Mouse (Mus musculus) CH12.LX (cell line): ENCODE measurements at regions not wholly inside any gene's neighbourhood (a gene's known extent, or its start where the extent isn't known, plus 50 kb on each side); places are given as distances from the start of the nearest gene placed in this dataset.

Experiments used
- DNase-seq: peaks from one replicate; pipeline ENCODE4 v3.0.0-alpha.2; 2013; ENCODE audit errors: extremely low read depth
- H3K27ac ChIP-seq: 2 replicates; pipeline ENCODE4 v1.5.1; 2012; ENCODE audit warnings: low read depth, mild to moderate bottlenecking, control low read depth, moderate library complexity; ENCODE audit not compliant: insufficient read depth
- H3K27me3 ChIP-seq: replicated peaks from 2 replicates; pipeline ENCODE3; 2012; ENCODE audit warnings: inconsistent platforms
- H3K36me3 ChIP-seq, 2 experiments: replicated peaks in 1 of 2; 2 replicates each; pipeline versions ENCODE3 to v1.6.1; 2012; ENCODE audit warnings: inconsistent platforms in 1 of 2, low read length in 1 of 2, mild to moderate bottlenecking in 1 of 2, mixed read lengths in 1 of 2, moderate library complexity in 1 of 2; ENCODE audit not compliant: control insufficient read depth in 1 of 2, insufficient read depth in 1 of 2
- H3K4me1 ChIP-seq, 2 experiments: 2 replicates each; pipeline ENCODE4 v1.6.1; 2012; ENCODE audit warnings: inconsistent platforms in 1 of 2, moderate library complexity in 1 of 2; ENCODE audit not compliant: insufficient read depth in 2 of 2, control insufficient read depth in 1 of 2
- H3K4me2 ChIP-seq: 2 replicates; pipeline ENCODE4 v1.6.1; 2012; ENCODE audit warnings: low read depth, mild to moderate bottlenecking, control low read depth; ENCODE audit not compliant: poor library complexity, insufficient read depth, severe bottlenecking
- H3K4me3 ChIP-seq, 3 experiments: fragments of 150-350 bp in 1 of 3; sonication (generic) in 1 of 3; replicated peaks in 1 of 3; 2 replicates each; pipeline versions ENCODE3 to v1.5.1; 2011 to 2012; ENCODE audit warnings: low read depth in 2 of 3, low read length in 2 of 3, mild to moderate bottlenecking in 2 of 3, moderate library complexity in 2 of 3, control low read depth in 1 of 3, improper control_type of control experiment in 1 of 3, inconsistent platforms in 1 of 3, mixed read lengths in 1 of 3; ENCODE audit not compliant: poor library complexity in 1 of 3
- H3K79me2 ChIP-seq: replicated peaks from 2 replicates; pipeline ENCODE4 v1.6.1; 2012; ENCODE audit warnings: mild to moderate bottlenecking, moderate library complexity; ENCODE audit not compliant: control insufficient read depth, poor library complexity, insufficient read depth, severe bottlenecking; ENCODE audit errors: extremely low read depth
- H3K9ac ChIP-seq: 2 replicates; pipeline ENCODE4 v1.6.1; 2012; ENCODE audit warnings: low read depth, mild to moderate bottlenecking, control low read depth, moderate library complexity; ENCODE audit not compliant: insufficient read depth
- H3K9me3 ChIP-seq: replicated peaks from 2 replicates; pipeline ENCODE3; 2012; ENCODE audit warnings: low read length, inconsistent platforms, mixed read lengths
- BHLHE40 ChIP-seq: IDR thresholded peaks from 2 replicates; pipeline ENCODE4 v1.6.1; 2011; ENCODE audit warnings: mild to moderate bottlenecking, low read depth, low read length, improper control_type of control experiment
- CHD1 ChIP-seq: IDR thresholded peaks from 2 replicates; pipeline ENCODE4 v1.6.1; 2012; ENCODE audit warnings: low read depth, low read length, improper control_type of control experiment, inconsistent platforms
- CHD2 ChIP-seq: IDR thresholded peaks from 2 replicates; pipeline ENCODE4 v1.6.1; 2011; ENCODE audit warnings: low read length, improper control_type of control experiment
- EP300 ChIP-seq: IDR thresholded peaks from 2 replicates; pipeline ENCODE4 v1.6.1; 2011; ENCODE audit warnings: low read length, improper control_type of control experiment
- JUN ChIP-seq: IDR thresholded peaks from 2 replicates; pipeline ENCODE4 v1.6.1; 2011; ENCODE audit warnings: low read depth, mild to moderate bottlenecking, low read length, improper control_type of control experiment, moderate library complexity; ENCODE audit not compliant: insufficient read depth
- JUND ChIP-seq: conservative IDR thresholded peaks from 2 replicates; pipeline ENCODE4 v1.6.1; 2011; ENCODE audit warnings: low read depth, low read length, improper control_type of control experiment
- KAT2A ChIP-seq: IDR thresholded peaks from 2 replicates; pipeline ENCODE4 v1.6.1; 2012; ENCODE audit warnings: low read length, improper control_type of control experiment, inconsistent platforms; ENCODE audit not compliant: insufficient replicate concordance
- MAZ ChIP-seq: IDR thresholded peaks from 2 replicates; pipeline ENCODE4 v1.6.1; 2012; ENCODE audit warnings: low read depth, mild to moderate bottlenecking, inconsistent platforms, low read length, improper control_type of control experiment, moderate library complexity
- NRF1 ChIP-seq: IDR thresholded peaks from 2 replicates; pipeline ENCODE4 v1.6.1; 2014; ENCODE audit warnings: low read depth, mild to moderate bottlenecking, inconsistent platforms, low read length, improper control_type of control experiment, moderate library complexity
- PAX5 ChIP-seq: IDR thresholded peaks from 2 replicates; pipeline ENCODE4 v1.6.1; 2012; ENCODE audit warnings: low read length, inconsistent platforms, mixed read lengths
- POLR2A ChIP-seq: IDR thresholded peaks from 2 replicates; pipeline ENCODE4 v1.6.1; 2011; ENCODE audit warnings: low read depth, mild to moderate bottlenecking, improper control_type of control experiment, low read length
- POLR2AphosphoS2 ChIP-seq: IDR thresholded peaks from 2 replicates; pipeline ENCODE4 v1.6.1; 2011; ENCODE audit warnings: low read depth, low read length, improper control_type of control experiment
- RAD21 ChIP-seq: IDR thresholded peaks from 2 replicates; pipeline ENCODE4 v1.6.1; 2011; ENCODE audit warnings: low read depth, mild to moderate bottlenecking, low read length, improper control_type of control experiment, moderate library complexity
- RCOR1 ChIP-seq: conservative IDR thresholded peaks from 2 replicates; pipeline ENCODE4 v1.6.1; 2012; ENCODE audit warnings: low read depth, mild to moderate bottlenecking, inconsistent platforms, low read length, improper control_type of control experiment
- SIN3A ChIP-seq: IDR thresholded peaks from 2 replicates; pipeline ENCODE4 v1.6.1; 2012; ENCODE audit warnings: low read length, improper control_type of control experiment, inconsistent platforms
- TBP ChIP-seq: conservative IDR thresholded peaks from 2 replicates; pipeline ENCODE4 v1.6.1; 2011; ENCODE audit warnings: low read depth, low read length, improper control_type of control experiment
- TCF12 ChIP-seq: IDR thresholded peaks from 2 replicates; pipeline ENCODE4 v1.6.1; 2014; ENCODE audit warnings: low read depth, mild to moderate bottlenecking, inconsistent platforms, low read length, improper control_type of control experiment
- UBTF ChIP-seq: IDR thresholded peaks from 2 replicates; pipeline ENCODE4 v1.6.1; 2012; ENCODE audit warnings: low read depth, mild to moderate bottlenecking, inconsistent platforms, low read length, improper control_type of control experiment, moderate library complexity
- USF1 ChIP-seq: IDR thresholded peaks from 2 replicates; pipeline ENCODE4 v1.6.1; 2014; ENCODE audit warnings: low read depth, mild to moderate bottlenecking, inconsistent platforms, low read length, improper control_type of control experiment
- USF2 ChIP-seq: conservative IDR thresholded peaks from 2 replicates; pipeline ENCODE4 v1.6.1; 2011; ENCODE audit warnings: low read depth, low read length, improper control_type of control experiment
- ZC3H11A ChIP-seq: IDR thresholded peaks from 2 replicates; pipeline ENCODE4 v1.6.1; 2012; ENCODE audit warnings: low read depth, mild to moderate bottlenecking, inconsistent platforms, low read length, improper control_type of control experiment
- ZKSCAN1 ChIP-seq: IDR thresholded peaks from 2 replicates; pipeline ENCODE4 v1.6.1; 2012; ENCODE audit warnings: low read depth, inconsistent platforms, low read length, improper control_type of control experiment, borderline replicate concordance
- ZNF384 ChIP-seq: IDR thresholded peaks from 2 replicates; pipeline ENCODE4 v1.6.1; 2012; ENCODE audit warnings: low read depth, low read length, improper control_type of control experiment, inconsistent platforms
- dilution Hi-C: fragments of 300-500 bp; cut with MboI; formaldehyde crosslinking; loops from 2 replicates; pipeline ENCODE4 v1.14.3; 2020; ENCODE audit warnings: low sequenced_read_pairs; ENCODE audit not compliant: extremely low pct_unique_long_range_greater_than_20kb, extremely low pct_ligation_motif_present
- in situ Hi-C: fragments of 300-500 bp; cut with MboI; formaldehyde crosslinking; loops from 3 replicates; pipeline ENCODE4 v1.14.3; 2019; ENCODE audit warnings: low sequenced_read_pairs, low pct_ligation_motif_present, low pct_unique_long_range_greater_than_20kb, mixed read lengths

DNA sequence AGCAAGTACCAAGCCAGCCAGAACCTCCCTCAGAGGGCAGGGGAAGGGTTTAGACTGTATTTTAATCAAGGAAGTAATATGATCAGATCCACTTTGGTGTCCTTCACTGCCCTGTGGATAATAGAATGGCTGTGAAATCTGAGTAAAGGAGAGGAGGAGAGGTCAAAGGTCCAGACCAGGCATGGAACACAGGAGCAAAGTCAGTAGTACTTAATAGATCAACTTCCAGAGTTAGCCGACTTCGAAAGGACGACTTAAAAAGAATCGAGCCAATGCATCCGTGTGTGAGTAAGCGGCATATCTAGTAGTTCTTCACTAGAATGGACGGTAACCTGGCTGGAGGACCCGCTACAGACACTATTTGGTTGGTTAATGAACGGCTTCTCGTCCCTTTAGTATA is 103.8 kb upstream of the Gm15217 start:
- no peaks in the 10 kb centered on the region for H3K4me1 ChIP-seq
- H3K36me3 ChIP-seq = no peaks in the 10 kb centered on the region
- H3K9ac ChIP-seq = no peak overlapping the region
- no peak overlapping the region for H3K27ac ChIP-seq
- no peak overlapping the region for H3K4me3 ChIP-seq
- in situ Hi-C loops (no loop called here), dilution Hi-C loops (no loop called here)
- TF ChIP-seq BHLHE40 (no peak), JUN (no peak), ZNF384 (no peak), UBTF (no peak), TCF12 (no peak), TBP (no peak), ZC3H11A (no peak), EP300 (no peak), POLR2AphosphoS2 (no peak)
- H3K9me3 ChIP-seq = no peaks in the 10 kb centered on the region
- no peak overlapping the region for H3K4me2 ChIP-seq
- no peaks in the 10 kb centered on the region for H3K27me3 ChIP-seq
- no peak for DNase-seq
- no peaks in the 10 kb centered on the region for H3K79me2 ChIP-seq

GRCm38 (mm10) chr14:46276926-46277831 is 102.0 kb upstream of the Gm15217 start:
- Histone ChIP-seq H3K4me1 (no peaks in the 10 kb centered on the region), H3K4me3 (no peak overlapping the region), H3K9ac (no peak overlapping the region), H3K27me3 (no peaks in the 10 kb centered on the region), H3K27ac (no peak overlapping the region), H3K9me3 (no peaks in the 10 kb centered on the region), H3K36me3 (no peaks in the 10 kb centered on the region), H3K79me2 (no peaks in the 10 kb centered on the region), H3K4me2 (no peak overlapping the region)
- TF ChIP-seq SIN3A (no peak), UBTF (no peak), ZNF384 (no peak), BHLHE40 (no peak), CHD1 (no peak), RAD21 (no peak), JUN (no peak), CHD2 (no peak), POLR2A (no peak), ZC3H11A (no peak), NRF1 (no peak), RCOR1 (no peak), USF1 (no peak), POLR2AphosphoS2 (no peak), USF2 (no peak), JUND (no peak), KAT2A (no peak), ZKSCAN1 (no peak), PAX5 (no peak), MAZ (no peak)
- in situ Hi-C loops = no loop called here
- no peak for DNase-seq
- dilution Hi-C loops = no loop called here
